Mouse (Mus musculus): ENCODE data around the gene Zbtb48.

- no peak for TF ChIP-seq CTCF (conservative IDR thresholded peaks at IDR 0.05; ENCODE audit: low read length)
- no peak for TF ChIP-seq NANOG (IDR thresholded peaks at IDR 0.05; ENCODE audit: borderline replicate concordance, low read length)
Observed at GRCm38 (mm10) chr4:152000906-152001305, 26.6 kb downstream of the Zbtb48 start.
